Mouse (Mus musculus): Measurements from ENCODE around the gene Mrtfa. TPM values are rescaled to one million over a fixed set of nuclear protein-coding genes. Genes with fewer than 3 reads are reported as not detected.

Gene Mrtfa
- polyA plus RNA-seq, 1 experiment from 2014 or later = 28.3 TPM

- no peak overlapping the region for H3K9ac ChIP-seq (replicated peaks; ENCODE audit: low read depth, low read length)
- H3K27ac ChIP-seq (ENCODE audit: low read length) = no peak overlapping the region
- no peak overlapping the region for H3K4me2 ChIP-seq (ENCODE audit: low read length)
- H3K36me3 ChIP-seq (ENCODE audit: control insufficient read depth, insufficient read depth) = no peaks in the 10 kb centered on the region
- peaks cover 12% of the 10 kb centered on the region for H3K4me1 ChIP-seq (replicated peaks; ENCODE audit: control insufficient read depth, insufficient read depth, low read length)
- no peak overlapping the region for H3K4me3 ChIP-seq (replicated peaks; ENCODE audit: low read length)
- H3K9me3 ChIP-seq (ENCODE audit: control insufficient read depth, low read length) = no peaks in the 10 kb centered on the region
- no peak for ATAC-seq
- WGBS = 33% methylated on average over 8 of the region's 8 CpGs
- H3K27me3 ChIP-seq (replicated peaks; ENCODE audit: control insufficient read depth, insufficient read depth, low read length) = no peaks in the 10 kb centered on the region
Observed at GRCm38 (mm10) chr15:81062175-81062588, 128.4 kb downstream of the Mrtfa start.

- ATAC-seq = no peak
- H3K9ac ChIP-seq (replicated peaks; ENCODE audit: low read depth, low read length) = no peak overlapping the region
- WGBS = 94% methylated on average over 2 of the region's 2 CpGs
- no peak overlapping the region for H3K4me3 ChIP-seq (replicated peaks; ENCODE audit: low read length)
- H3K4me2 ChIP-seq (ENCODE audit: low read length) = no peak overlapping the region
- no peak overlapping the region for H3K27ac ChIP-seq (ENCODE audit: low read length)
- no peaks in the 10 kb centered on the region for H3K9me3 ChIP-seq (ENCODE audit: control insufficient read depth, low read length)
- no peaks in the 10 kb centered on the region for H3K27me3 ChIP-seq (replicated peaks; ENCODE audit: control insufficient read depth, insufficient read depth, low read length)
- H3K4me1 ChIP-seq (replicated peaks; ENCODE audit: control insufficient read depth, insufficient read depth, low read length) = peaks cover 12% of the 10 kb centered on the region
- H3K36me3 ChIP-seq (ENCODE audit: control insufficient read depth, insufficient read depth) = no peaks in the 10 kb centered on the region
Observed at GRCm38 (mm10) chr15:81060975-81061374, 129.6 kb downstream of the Mrtfa start.

DNA sequence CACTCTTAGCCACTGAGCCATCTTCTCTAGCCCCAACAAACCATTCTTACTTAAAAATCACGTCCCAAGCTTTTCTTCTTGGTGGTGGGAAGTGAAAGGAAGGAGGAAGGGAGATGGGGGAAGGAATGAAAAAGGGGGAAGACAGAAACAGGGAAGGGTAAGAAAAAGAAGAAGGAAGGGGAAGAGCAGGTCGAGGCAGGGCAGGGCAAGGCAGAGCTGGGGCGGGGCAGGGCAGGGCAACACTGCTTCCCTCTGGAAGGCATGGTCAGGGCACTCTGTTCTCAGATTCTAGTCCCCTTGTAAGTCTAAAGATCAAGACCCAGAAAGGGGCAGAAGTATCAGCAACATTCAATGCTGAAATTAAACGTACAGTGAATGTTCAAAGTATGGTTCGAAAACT lies 132.8 kb downstream of the Mrtfa start:
- H3K4me1 ChIP-seq (replicated peaks; ENCODE audit: control insufficient read depth, insufficient read depth, low read length) = peaks cover 8% of the 10 kb centered on the region
- H3K9me3 ChIP-seq (ENCODE audit: control insufficient read depth, low read length) = no peaks in the 10 kb centered on the region
- 96% methylated on average over 5 of the region's 5 CpGs for WGBS
- H3K36me3 ChIP-seq (ENCODE audit: control insufficient read depth, insufficient read depth) = no peaks in the 10 kb centered on the region
- no peak overlapping the region for H3K9ac ChIP-seq (replicated peaks; ENCODE audit: low read depth, low read length)
- no peak overlapping the region for H3K27ac ChIP-seq (ENCODE audit: low read length)
- no peak for ATAC-seq
- no peak overlapping the region for H3K4me3 ChIP-seq (replicated peaks; ENCODE audit: low read length)
- no peak overlapping the region for H3K4me2 ChIP-seq (ENCODE audit: low read length)
- H3K27me3 ChIP-seq (replicated peaks; ENCODE audit: control insufficient read depth, insufficient read depth, low read length) = no peaks in the 10 kb centered on the region

- Histone ChIP-seq H3K4me2 (ENCODE audit: low read length) (no peak overlapping the region), H3K9me3 (ENCODE audit: control insufficient read depth, low read length) (no peaks in the 10 kb centered on the region), H3K4me1 (replicated peaks; ENCODE audit: control insufficient read depth, insufficient read depth, low read length) (no peaks in the 10 kb centered on the region), H3K4me3 (replicated peaks; ENCODE audit: low read length) (no peak overlapping the region), H3K9ac (replicated peaks; ENCODE audit: low read depth, low read length) (no peak overlapping the region), H3K27me3 (replicated peaks; ENCODE audit: control insufficient read depth, insufficient read depth, low read length) (no peaks in the 10 kb centered on the region), H3K27ac (ENCODE audit: low read length) (no peak overlapping the region), H3K36me3 (ENCODE audit: control insufficient read depth, insufficient read depth) (no peaks in the 10 kb centered on the region)
- WGBS = 91% methylated on average over 2 of the region's 2 CpGs
- no peak for ATAC-seq
Observed at GRCm38 (mm10) chr15:81055488-81055887, 135.1 kb downstream of the Mrtfa start.

DNA sequence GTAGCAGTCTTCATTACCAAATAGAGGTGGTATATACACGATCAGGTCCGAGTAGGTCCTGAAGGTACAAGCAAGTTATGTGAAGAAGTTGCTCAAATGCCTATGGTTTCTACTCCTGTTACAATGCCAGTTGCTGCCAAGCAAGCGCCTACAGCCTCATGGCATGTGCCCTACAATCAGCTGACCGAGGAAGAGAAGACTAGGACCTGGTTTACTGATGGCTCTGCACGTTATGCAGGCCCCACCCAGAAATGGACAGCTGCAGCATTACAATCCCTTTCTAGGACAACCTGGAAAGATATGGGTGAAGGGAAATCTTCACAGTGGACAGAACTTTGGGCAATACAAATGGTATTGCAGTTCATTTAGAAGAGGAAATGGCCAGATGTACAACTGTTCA lies 138.1 kb downstream of the Mrtfa start:
- no peaks in the 10 kb centered on the region for H3K9me3 ChIP-seq (ENCODE audit: control insufficient read depth, low read length)
- H3K9ac ChIP-seq (replicated peaks; ENCODE audit: low read depth, low read length) = no peak overlapping the region
- H3K4me2 ChIP-seq (ENCODE audit: low read length) = no peak overlapping the region
- H3K27me3 ChIP-seq (replicated peaks; ENCODE audit: control insufficient read depth, insufficient read depth, low read length) = no peaks in the 10 kb centered on the region
- no peak overlapping the region for H3K27ac ChIP-seq (ENCODE audit: low read length)
- WGBS = 95% methylated on average over 5 of the region's 5 CpGs
- H3K4me3 ChIP-seq (replicated peaks; ENCODE audit: low read length) = no peak overlapping the region
- no peaks in the 10 kb centered on the region for H3K36me3 ChIP-seq (ENCODE audit: control insufficient read depth, insufficient read depth)
- ATAC-seq = no peak
- H3K4me1 ChIP-seq (replicated peaks; ENCODE audit: control insufficient read depth, insufficient read depth, low read length) = no peaks in the 10 kb centered on the region

- no peak overlapping the region for H3K27ac ChIP-seq (ENCODE audit: low read length)
- no peak overlapping the region for H3K4me2 ChIP-seq (ENCODE audit: low read length)
- H3K27me3 ChIP-seq (replicated peaks; ENCODE audit: control insufficient read depth, insufficient read depth, low read length) = no peaks in the 10 kb centered on the region
- H3K9ac ChIP-seq (replicated peaks; ENCODE audit: low read depth, low read length) = no peak overlapping the region
- ATAC-seq = no peak
- no peaks in the 10 kb centered on the region for H3K4me1 ChIP-seq (replicated peaks; ENCODE audit: control insufficient read depth, insufficient read depth, low read length)
- H3K9me3 ChIP-seq (ENCODE audit: control insufficient read depth, low read length) = no peaks in the 10 kb centered on the region
- H3K4me3 ChIP-seq (replicated peaks; ENCODE audit: low read length) = no peak overlapping the region
- WGBS = 52% methylated on average over 3 of the region's 3 CpGs
- H3K36me3 ChIP-seq (ENCODE audit: control insufficient read depth, insufficient read depth) = no peaks in the 10 kb centered on the region
Observed at GRCm38 (mm10) chr15:81050488-81050887, 140.1 kb downstream of the Mrtfa start.

DNA sequence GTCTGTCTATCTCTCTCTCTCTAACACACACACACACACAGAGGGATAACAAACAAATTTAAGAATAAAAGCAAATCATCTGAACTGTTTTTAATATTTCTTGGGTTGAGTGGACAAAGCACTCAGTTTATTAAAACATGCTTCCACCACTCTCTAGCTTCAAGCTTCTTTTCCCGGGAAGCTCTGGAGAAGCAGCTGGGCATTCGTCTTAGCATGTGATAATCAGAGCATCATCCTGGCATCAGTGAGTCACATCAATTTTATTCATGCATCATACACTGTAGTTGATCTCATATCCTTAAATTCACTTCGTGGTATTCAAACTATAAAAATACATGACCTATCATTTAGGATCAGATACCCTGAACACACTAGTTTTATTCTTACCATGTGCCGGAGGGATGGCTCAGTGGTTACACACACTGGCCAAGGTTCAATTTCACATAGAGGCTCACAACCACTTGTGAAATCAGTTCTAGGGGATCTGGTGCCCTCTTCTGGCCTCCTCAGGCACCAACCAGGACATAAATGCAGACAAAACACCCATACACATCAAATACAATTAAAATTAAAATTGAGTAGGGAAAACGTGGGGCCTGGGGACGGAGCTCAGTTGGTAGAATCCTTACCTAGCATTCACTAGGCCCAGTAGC lies 141.0 kb downstream of the Mrtfa start:
- Histone ChIP-seq H3K4me3 (replicated peaks; ENCODE audit: low read length) (no peak overlapping the region), H3K9me3 (ENCODE audit: control insufficient read depth, low read length) (no peaks in the 10 kb centered on the region), H3K36me3 (ENCODE audit: control insufficient read depth, insufficient read depth) (no peaks in the 10 kb centered on the region), H3K4me1 (replicated peaks; ENCODE audit: control insufficient read depth, insufficient read depth, low read length) (no peaks in the 10 kb centered on the region), H3K27ac (ENCODE audit: low read length) (no peak overlapping the region), H3K9ac (replicated peaks; ENCODE audit: low read depth, low read length) (no peak overlapping the region), H3K4me2 (ENCODE audit: low read length) (no peak overlapping the region), H3K27me3 (replicated peaks; ENCODE audit: control insufficient read depth, insufficient read depth, low read length) (no peaks in the 10 kb centered on the region)
- 78% methylated on average over 6 of the region's 6 CpGs for WGBS
- no peak for ATAC-seq

GRCm38 (mm10) chr15:81047497-81047896 lies 143.1 kb downstream of the Mrtfa start:
- no peak for ATAC-seq
- WGBS = 54% methylated on average over 10 of the region's 10 CpGs

GRCm38 (mm10) chr15:81046061-81046460 lies 144.5 kb downstream of the Mrtfa start:
- no peak for ATAC-seq
- Histone ChIP-seq H3K9me3 (ENCODE audit: control insufficient read depth, low read length) (no peaks in the 10 kb centered on the region), H3K4me3 (replicated peaks; ENCODE audit: low read length) (no peak overlapping the region), H3K36me3 (ENCODE audit: control insufficient read depth, insufficient read depth) (no peaks in the 10 kb centered on the region; the same call in 1 of the 2 replicates), H3K27me3 (replicated peaks; ENCODE audit: control insufficient read depth, insufficient read depth, low read length) (no peaks in the 10 kb centered on the region), H3K4me1 (replicated peaks; ENCODE audit: control insufficient read depth, insufficient read depth, low read length) (no peaks in the 10 kb centered on the region), H3K4me2 (ENCODE audit: low read length) (no peak overlapping the region), H3K27ac (ENCODE audit: low read length) (no peak overlapping the region), H3K9ac (replicated peaks; ENCODE audit: low read depth, low read length) (no peak overlapping the region)
- 96% methylated on average over 7 of the region's 7 CpGs for WGBS

More at GRCm38 (mm10) chr15:81047497-81047896, 143.1 kb downstream of the Mrtfa start:
- Histone ChIP-seq H3K4me1 (replicated peaks; ENCODE audit: control insufficient read depth, insufficient read depth, low read length) (no peaks in the 10 kb centered on the region), H3K4me2 (ENCODE audit: low read length) (no peak overlapping the region), H3K9ac (replicated peaks; ENCODE audit: low read depth, low read length) (no peak overlapping the region), H3K27me3 (replicated peaks; ENCODE audit: control insufficient read depth, insufficient read depth, low read length) (no peaks in the 10 kb centered on the region), H3K27ac (ENCODE audit: low read length) (no peak overlapping the region), H3K36me3 (ENCODE audit: control insufficient read depth, insufficient read depth) (no peaks in the 10 kb centered on the region; the same call in 1 of the 2 replicates), H3K9me3 (ENCODE audit: control insufficient read depth, low read length) (no peaks in the 10 kb centered on the region), H3K4me3 (replicated peaks; ENCODE audit: low read length) (no peak overlapping the region)

- no peak overlapping the region for H3K27ac ChIP-seq (ENCODE audit: low read length)
- H3K4me1 ChIP-seq (replicated peaks; ENCODE audit: control insufficient read depth, insufficient read depth, low read length) = no peaks in the 10 kb centered on the region
- H3K27me3 ChIP-seq (replicated peaks; ENCODE audit: control insufficient read depth, insufficient read depth, low read length) = no peaks in the 10 kb centered on the region
- H3K4me3 ChIP-seq (replicated peaks; ENCODE audit: low read length) = no peak overlapping the region
- H3K9ac ChIP-seq (replicated peaks; ENCODE audit: low read depth, low read length) = no peak overlapping the region
- H3K9me3 ChIP-seq (ENCODE audit: control insufficient read depth, low read length) = no peaks in the 10 kb centered on the region
- 95% methylated on average over 4 of the region's 4 CpGs for WGBS
- no peaks in the 10 kb centered on the region; the same call in 1 of the 2 replicates for H3K36me3 ChIP-seq (ENCODE audit: control insufficient read depth, insufficient read depth)
- H3K4me2 ChIP-seq (ENCODE audit: low read length) = no peak overlapping the region
- ATAC-seq = no peak
Observed at GRCm38 (mm10) chr15:81045336-81045735, 145.2 kb downstream of the Mrtfa start.
